Mouse (Mus musculus): ENCODE data around the gene Uba52. TPM values are rescaled to one million over a fixed set of nuclear protein-coding genes. Genes with fewer than 3 reads are reported as not detected.
A peak's percentile ranks its signal among the peaks of the same experiment; 100 is the strongest.

Gene Uba52
- total and polyA plus RNA-seq, 3 experiments = 1,322 to 1,685 (median 1,627) TPM

GRCm38 (mm10) chr8:70534281-70534680 is 23.7 kb upstream of the Uba52 start:
- DNase-seq = no peak

GRCm38 (mm10) chr8:70530314-70530713 is 19.7 kb upstream of the Uba52 start:
- no peak for DNase-seq

GRCm38 (mm10) chr8:70529741-70530161 is 19.1 kb upstream of the Uba52 start:
- DNase-seq = peak; percentile 87

DNA sequence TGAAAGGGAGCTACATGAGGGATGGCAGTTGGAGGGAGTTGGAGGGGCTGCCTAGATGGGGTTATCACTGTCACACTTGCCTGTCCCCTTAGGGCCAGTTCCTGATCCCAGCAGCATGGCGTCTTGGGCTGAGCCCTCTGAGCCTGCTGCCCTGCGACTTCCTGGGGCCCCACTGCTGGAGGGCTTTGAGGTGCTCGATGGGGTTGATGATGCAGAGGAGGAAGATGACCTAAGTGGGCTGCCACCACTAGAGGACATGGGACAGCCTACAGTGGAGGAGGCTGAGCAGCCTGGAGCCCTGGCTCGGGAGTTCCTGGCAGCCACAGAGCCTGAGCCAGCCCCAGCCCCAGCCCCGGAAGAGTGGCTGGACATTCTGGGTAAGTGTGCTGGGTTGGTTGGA is 18.7 kb upstream of the Uba52 start:
- DNase-seq = no peak

- DNase-seq = no peak
Measured at GRCm38 (mm10) chr8:70528182-70528797, 17.7 kb upstream of the Uba52 start.

GRCm38 (mm10) chr8:70527512-70528181 is 17.0 kb upstream of the Uba52 start, which contains the start of the genes Fkbp8 and Kxd1:
Fkbp8 (plus strand) TSS chr8:70527724.
Kxd1 (minus strand) TSS chr8:70527956.
- peak; percentile 99 for DNase-seq

DNA sequence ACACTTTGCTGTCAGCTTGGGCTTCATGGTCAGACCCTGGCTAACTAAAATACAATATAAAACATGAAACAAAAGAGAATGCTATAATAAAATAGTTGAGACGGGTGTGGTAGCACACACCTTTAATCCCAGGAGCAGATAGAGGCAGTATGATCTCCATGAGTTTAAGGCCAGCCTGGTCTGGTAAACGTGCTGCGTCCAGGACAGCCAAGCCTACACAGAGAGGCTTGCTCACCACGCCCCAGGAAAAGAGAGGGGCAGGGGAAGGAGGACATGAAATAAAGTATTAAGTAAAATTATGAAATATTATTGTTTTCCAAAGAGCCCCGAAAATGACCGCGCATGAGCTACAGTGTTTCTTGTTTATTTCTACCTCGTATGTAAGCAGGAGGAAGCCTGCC is 16.5 kb upstream of the Uba52 start:
- no peak for DNase-seq

DNA sequence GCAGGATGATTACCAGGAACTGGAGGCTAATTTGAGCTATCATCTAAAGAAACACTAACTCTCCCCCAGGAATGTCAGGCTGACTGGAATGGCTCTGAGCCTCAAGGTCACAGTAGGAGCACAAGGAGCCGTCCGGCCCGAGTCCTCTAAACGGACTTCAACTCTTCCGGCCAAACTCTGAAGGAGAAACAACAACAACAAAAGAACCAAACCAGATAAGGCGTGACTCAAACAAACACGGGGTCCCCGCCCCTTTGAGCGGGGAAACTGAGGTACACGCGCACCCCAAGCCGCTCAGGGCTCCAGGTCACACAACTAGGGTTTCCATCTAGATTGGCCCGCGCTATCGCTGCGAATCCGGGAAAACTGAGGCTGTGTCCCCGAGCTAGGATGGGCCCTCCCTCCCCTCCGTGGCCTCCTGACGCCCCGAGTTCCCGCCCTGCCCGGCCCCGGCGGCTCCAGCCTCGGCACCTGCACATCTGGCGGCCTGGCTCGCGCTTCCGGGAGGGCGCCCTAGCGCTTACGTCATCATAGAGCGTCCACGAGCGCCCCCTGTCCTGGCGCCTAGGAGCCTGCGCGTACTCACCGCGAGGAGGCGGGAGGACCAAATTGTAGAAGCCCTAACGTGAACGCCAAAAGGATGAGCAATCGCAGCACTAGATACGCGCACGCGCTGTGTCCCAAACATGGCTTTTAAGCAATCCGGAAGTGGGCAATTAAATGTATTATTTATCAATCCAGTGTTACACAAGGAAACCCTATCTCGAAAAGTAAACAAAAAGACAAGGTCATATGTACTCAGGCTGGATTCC is 12.2 kb upstream of the Uba52 start:
- DNase-seq = peak; percentile 97

GRCm38 (mm10) chr8:70519606-70520005 is 9.0 kb upstream of the Uba52 start:
- no peak for DNase-seq

DNA sequence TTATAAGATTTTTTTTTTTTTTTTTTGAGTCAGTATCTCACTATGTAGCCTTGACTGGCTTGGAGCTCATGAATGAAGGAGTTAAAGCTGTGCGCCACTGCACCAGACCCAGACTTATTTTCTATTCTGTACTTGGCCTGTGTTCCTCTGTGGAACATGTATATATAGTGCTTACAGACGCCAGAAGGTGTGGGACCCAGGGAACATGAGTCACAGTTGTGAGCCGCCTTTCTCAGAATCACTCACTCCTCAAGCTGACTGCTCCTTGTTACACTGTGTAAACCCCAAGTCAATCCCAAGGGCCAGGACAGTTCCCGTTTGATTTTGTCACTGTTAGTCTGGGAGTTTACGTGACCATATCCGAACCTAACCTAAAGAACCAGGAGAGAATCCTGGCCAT is 8.4 kb upstream of the Uba52 start:
- no peak for DNase-seq

- DNase-seq = peak; percentile 1
Measured at GRCm38 (mm10) chr8:70517940-70518643, 7.5 kb upstream of the Uba52 start.

- peak; percentile 82 for DNase-seq
Measured at GRCm38 (mm10) chr8:70513441-70513840, 2.8 kb upstream of the Uba52 start.

DNA sequence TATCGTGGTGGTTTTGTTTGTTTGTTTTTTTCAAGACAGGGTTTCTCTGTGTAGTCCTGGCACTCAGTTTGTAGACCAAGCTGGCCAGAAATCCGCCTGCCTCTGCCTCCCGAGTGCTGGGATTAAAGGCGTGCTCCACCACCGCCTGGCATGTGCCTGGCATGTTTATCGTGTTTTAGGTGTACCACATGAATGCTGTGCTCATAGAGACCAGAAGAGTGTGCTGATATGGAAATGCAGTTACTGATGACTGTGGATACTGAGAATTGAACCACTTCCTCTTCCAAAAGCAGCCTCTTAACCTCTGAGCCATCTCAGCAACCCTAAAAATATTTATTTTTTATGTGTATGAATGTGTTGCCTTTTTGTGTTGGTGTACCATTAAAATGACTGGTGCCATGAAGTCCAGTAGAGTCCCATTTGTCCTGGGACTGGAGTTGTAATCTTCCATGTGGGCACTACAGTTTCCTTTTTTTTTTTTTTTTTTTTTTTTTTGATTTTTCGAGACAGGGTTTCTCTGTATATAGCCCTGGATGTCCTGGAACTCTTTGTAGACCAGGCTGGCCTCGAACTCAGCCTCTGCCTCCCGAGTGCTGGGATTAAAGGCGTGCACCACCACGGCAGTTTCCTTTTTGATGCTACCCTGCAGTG is 1.8 kb upstream of the Uba52 start:
- DNase-seq = no peak

GRCm38 (mm10) chr8:70511770-70512169 is 1.2 kb upstream of the Uba52 start:
- DNase-seq = no peak

GRCm38 (mm10) chr8:70511174-70511573 is 573 bp upstream of the Uba52 start:
- peak; percentile 20 for DNase-seq

DNA sequence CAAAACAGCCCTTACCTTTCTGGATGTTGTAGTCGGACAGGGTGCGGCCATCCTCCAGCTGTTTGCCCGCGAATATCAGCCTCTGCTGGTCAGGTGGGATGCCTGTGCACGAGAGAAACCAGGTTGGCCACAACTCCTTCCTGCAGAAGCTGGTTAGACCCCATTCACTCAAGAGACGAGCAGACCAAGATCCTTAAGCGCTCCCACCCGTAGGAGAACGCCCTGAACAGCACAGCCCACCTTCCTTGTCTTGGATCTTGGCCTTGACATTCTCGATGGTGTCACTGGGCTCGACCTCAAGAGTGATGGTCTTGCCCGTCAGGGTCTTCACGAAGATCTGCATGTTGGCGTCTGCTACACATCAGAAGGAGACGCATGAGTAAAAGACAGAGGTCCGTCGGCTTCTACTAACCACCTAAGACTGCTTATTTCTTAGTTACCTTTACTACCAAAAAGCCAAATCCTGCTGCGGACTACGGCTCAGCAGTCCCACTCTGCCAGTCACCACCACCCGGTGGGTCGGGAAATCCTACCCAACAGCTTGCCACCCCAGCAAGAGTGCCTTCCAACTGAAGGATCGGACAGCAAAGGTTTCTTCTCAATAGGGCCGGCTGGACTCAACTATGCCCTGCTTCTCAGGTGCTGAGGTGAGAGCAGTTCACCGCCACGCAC is 1.2 kb downstream of the Uba52 start:
- DNase-seq = no peak

DNA sequence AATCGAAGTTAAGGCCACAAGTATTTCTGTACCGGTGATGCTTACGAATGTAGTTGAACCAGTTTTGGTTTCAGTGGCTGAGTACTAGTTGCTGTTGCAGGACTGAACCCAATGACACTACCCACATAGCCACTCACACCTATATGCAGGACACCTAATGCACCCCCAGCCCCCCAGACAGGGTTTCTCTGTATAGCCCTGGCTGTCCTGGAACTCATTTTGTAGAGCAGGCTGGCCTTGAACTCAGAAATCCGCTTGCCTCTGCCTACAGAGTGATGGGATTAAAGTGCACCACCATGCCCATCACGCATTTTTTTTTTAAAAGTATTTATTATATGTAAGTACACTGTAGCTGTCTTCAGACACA is 3.6 kb downstream of the Uba52 start:
- DNase-seq = no peak

- DNase-seq = peak; percentile 96
Measured at GRCm38 (mm10) chr8:70506328-70507026, 4.1 kb downstream of the Uba52 start, which contains the start of gene Rex1bd. Rex1bd (minus strand) TSS chr8:70506752.

GRCm38 (mm10) chr8:70505698-70506327 is 4.8 kb downstream of the Uba52 start:
- DNase-seq = no peak

DNA sequence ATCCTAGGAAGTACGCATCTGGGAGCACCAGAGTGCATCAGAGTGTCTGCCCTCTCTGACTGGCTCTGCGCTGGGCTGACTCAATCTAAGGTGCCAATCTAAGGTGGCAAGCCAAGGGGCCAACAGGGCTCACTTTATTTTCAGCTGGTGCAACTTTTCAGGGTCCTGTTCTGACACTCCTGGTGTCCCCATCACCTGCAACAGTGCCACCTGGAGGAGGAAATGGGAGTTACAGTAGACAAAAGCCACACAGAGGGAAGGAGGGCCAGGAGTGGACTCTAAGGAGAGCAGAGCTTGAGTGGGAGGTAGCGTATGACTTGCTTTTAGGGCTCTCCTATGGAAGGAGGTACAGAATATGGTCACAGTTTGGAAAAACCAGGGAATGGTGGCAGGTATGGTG is 5.8 kb downstream of the Uba52 start:
- peak; percentile 78 for DNase-seq
